Mouse (Mus musculus) spleen, postnatal 10 days (tissue): Measurements from ENCODE around the gene Tmem234.

Experiments
- DNase-seq, 2 experiments: peaks; one replicate each; pipeline ENCODE4 v3.0.0; 2021 to 2022; ENCODE audit warnings: low spot score in 2 of 2

The Tmem234 gene

GRCm38 (mm10) chr4:129578466-129578865 lies 22.0 kb upstream of the Tmem234 start, which contains the start of gene Fam167b:
Fam167b (minus strand) TSS chr4:129578549.
- DNase-seq: no peak

GRCm38 (mm10) chr4:129580347-129580746 lies 20.1 kb upstream of the Tmem234 start:
- DNase-seq: peak in 1 of 2 experiments; percentile 45

GRCm38 (mm10) chr4:129582251-129582650 lies 18.2 kb upstream of the Tmem234 start:
- DNase-seq: no peak

- DNase-seq: peak in 1 of 2 experiments; percentile 34
Observed at GRCm38 (mm10) chr4:129584370-129584769, 16.1 kb upstream of the Tmem234 start.

GRCm38 (mm10) chr4:129584884-129585608 lies 15.4 kb upstream of the Tmem234 start:
- DNase-seq: peak; percentile 89 to 94

- DNase-seq: no peak
Observed at GRCm38 (mm10) chr4:129585773-129586172, 14.7 kb upstream of the Tmem234 start.

GRCm38 (mm10) chr4:129586943-129587342 lies 13.5 kb upstream of the Tmem234 start:
- no peak for DNase-seq

GRCm38 (mm10) chr4:129588865-129589264 lies 11.6 kb upstream of the Tmem234 start:
- peak in 1 of 2 experiments; percentile 57 for DNase-seq

- peak; percentile 73 to 90 for DNase-seq
Observed at GRCm38 (mm10) chr4:129608426-129609025, 8.1 kb downstream of the Tmem234 start.

GRCm38 (mm10) chr4:129609139-129609631 lies 8.7 kb downstream of the Tmem234 start:
- DNase-seq: no peak

- no peak for DNase-seq
Observed at GRCm38 (mm10) chr4:129610026-129610425, 9.6 kb downstream of the Tmem234 start.

GRCm38 (mm10) chr4:129610472-129610871 lies 10.0 kb downstream of the Tmem234 start:
- DNase-seq: no peak

GRCm38 (mm10) chr4:129614093-129614492 lies 13.6 kb downstream of the Tmem234 start, which contains the start of gene Dcdc2b:
Dcdc2b (minus strand) TSS chr4:129614257.
- DNase-seq: no peak

GRCm38 (mm10) chr4:129615801-129616290 lies 15.4 kb downstream of the Tmem234 start:
- no peak for DNase-seq

GRCm38 (mm10) chr4:129616631-129617030 lies 16.2 kb downstream of the Tmem234 start:
- no peak for DNase-seq

GRCm38 (mm10) chr4:129617121-129617641 lies 16.7 kb downstream of the Tmem234 start:
- no peak for DNase-seq

GRCm38 (mm10) chr4:129618031-129618430 lies 17.6 kb downstream of the Tmem234 start:
- no peak for DNase-seq

- DNase-seq: peak; percentile 83 to 95
Observed at GRCm38 (mm10) chr4:129618786-129619691, 18.6 kb downstream of the Tmem234 start, which contains the start of gene Iqcc. Iqcc (minus strand) TSS chr4:129619099.

- no peak for DNase-seq
Observed at GRCm38 (mm10) chr4:129620419-129621282, 20.2 kb downstream of the Tmem234 start.

- no peak for DNase-seq
Observed at GRCm38 (mm10) chr4:129621283-129621841, 20.9 kb downstream of the Tmem234 start.
